Mouse (Mus musculus) spleen, postnatal 0 days (tissue): ENCODE results near the gene Gm13040. TPM values are rescaled to one million over a fixed set of nuclear protein-coding genes. Genes with fewer than 3 reads are reported as not detected.

Source experiments
- polyA plus RNA-seq: library from polyadenylated mRNA; unstranded; fragments of >200 nt; fragmentation: Nextera tagmentation; extraction: Ambion mirVana; gene quantifications from 2 replicates; pipeline ENCODE4 v1.2.1, GENCODE M21; 2015

Gm13040 gene
- not detected in 2 replicates for polyA plus RNA-seq

GRCm38 (mm10) chr4:143535654-143536053 is at the start of gene Gm13040:
Gene Gm13040 (plus strand): TSS chr4:143535954.

DNA sequence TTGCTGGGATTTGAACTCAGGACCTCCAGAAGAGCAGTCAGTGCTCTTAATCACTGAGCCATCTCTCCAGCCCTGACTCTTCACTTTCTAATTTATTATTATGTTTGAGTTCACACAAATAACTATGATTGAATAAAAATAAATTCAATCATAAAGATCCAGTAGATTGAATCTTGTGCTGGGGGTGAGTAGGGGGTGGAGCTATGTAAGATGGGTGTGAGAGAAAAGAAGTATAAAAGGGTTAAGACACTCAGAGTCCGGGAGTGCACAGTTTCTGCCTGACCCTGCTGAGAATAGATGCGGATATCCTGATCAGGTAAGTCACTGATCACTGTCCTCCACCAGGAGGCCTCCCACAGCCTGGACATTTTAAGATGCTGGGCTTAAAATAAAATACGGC is 24.7 kb upstream of the Gm13040 start, which contains the start of gene Gm13043:
Gene Gm13043, plus strand, starts transcription at position 301 of the 400 bp plus-strand sequence.

DNA sequence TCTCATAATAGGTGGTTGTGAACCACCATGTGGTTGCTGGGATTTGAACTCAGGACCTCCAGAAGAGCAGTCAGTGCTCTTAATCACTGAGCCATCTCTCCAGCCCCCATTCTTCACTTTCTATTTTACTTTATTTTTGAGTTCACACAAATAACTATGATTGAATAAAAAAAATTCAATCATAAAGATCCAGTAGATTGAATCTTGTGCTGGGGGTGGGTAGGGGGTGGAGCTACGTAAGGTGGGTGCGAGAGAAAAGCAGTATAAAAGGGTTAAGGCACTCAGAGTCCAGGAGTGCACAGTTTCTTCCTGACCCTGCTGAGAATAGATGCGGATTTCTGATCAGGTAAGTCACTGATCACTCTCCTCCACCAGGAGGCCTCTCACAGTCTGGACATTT is 15.6 kb downstream of the Gm13040 start, which contains the start of the genes BC080695 and Gm13057:
Gene BC080695, plus strand, starts transcription at position 301 of the 400 bp plus-strand sequence.
Gene Gm13057, plus strand, starts transcription at position 310 of the 400 bp plus-strand sequence.

Other genes starting within 250 kb of the Gm13040 start
- gene Pdpn, start 236.4 kb upstream of the Gm13040 start, polyA plus RNA-seq: 9.6 and 11.0 TPM in 2 replicates
- not detected in 2 replicates for gene Lrrc38, start 186.2 kb upstream of the Gm13040 start, polyA plus RNA-seq
- not detected in 2 replicates for gene Pramel1, start 141.5 kb upstream of the Gm13040 start, polyA plus RNA-seq
- gene Pramef8, start 123.5 kb upstream of the Gm13040 start, polyA plus RNA-seq: 4.5 and 4.7 TPM in 2 replicates
- gene Oog4, start 85.6 kb upstream of the Gm13040 start, polyA plus RNA-seq: not detected in 2 replicates
- gene Gm13043, start 24.6 kb upstream of the Gm13040 start, polyA plus RNA-seq: not detected in 2 replicates
- gene BC080695, start 15.7 kb downstream of the Gm13040 start, polyA plus RNA-seq: not detected in 2 replicates
- not detected in 2 replicates for gene Gm13057, start 15.8 kb downstream of the Gm13040 start, polyA plus RNA-seq
- not detected in 2 replicates for gene Gm13083, start 79.0 kb downstream of the Gm13040 start, polyA plus RNA-seq
- not detected in 2 replicates for gene Gm13088, start 121.3 kb downstream of the Gm13040 start, polyA plus RNA-seq
- not detected in 2 replicates for gene Gm13089, start 166.8 kb downstream of the Gm13040 start, polyA plus RNA-seq
- not detected in 2 replicates for gene Gm13078, start 183.5 kb downstream of the Gm13040 start, polyA plus RNA-seq